Mouse (Mus musculus): ENCODE data around the gene Tbcc. TPM values are rescaled to one million over a fixed set of nuclear protein-coding genes. Genes with fewer than 3 reads are reported as not detected.

The Tbcc gene
- total and polyA plus RNA-seq, 3 experiments: 19.3 to 31.8 TPM; not detected in 1

- Histone ChIP-seq H3K9me3 (replicated peaks; ENCODE audit: insufficient read depth, low read length) (no peaks in the 10 kb centered on the region), H3K9ac (ENCODE audit: control insufficient read depth, low read depth, low read length, poor library complexity, severe bottlenecking) (0 out of 2 replicates have a peak overlapping the region, but pooled peaks have one; percentile 17), H3K4me3 (ENCODE audit: control insufficient read depth in 1 of 2, insufficient read depth in 1 of 2, low read depth in 2 of 2, low read length in 2 of 2) (no peak overlapping the region), H3K36me3 (ENCODE audit: control insufficient read depth in 1 of 2, insufficient read depth in 2 of 2, low read length in 2 of 2) (peaks cover 0 to 15% of the 10 kb centered on the region in 2 experiments; a peak in 2 of 4 replicates), H3K4me1 (ENCODE audit: control insufficient read depth in 1 of 2, insufficient read depth in 2 of 2, low read length in 2 of 2) (peaks cover 5 to 32% of the 10 kb centered on the region in 2 experiments), H3K27ac (ENCODE audit: control insufficient read depth, low read depth, low read length) (peak overlapping the region; percentile 54), H3K27me3 (ENCODE audit: control insufficient read depth in 1 of 2, insufficient read depth in 2 of 2, low read length in 2 of 2) (no peaks in the 10 kb centered on the region), H3K79me2 (ENCODE audit: control insufficient read depth, insufficient read depth, low read length, poor library complexity) (no peaks in the 10 kb centered on the region)
- peak; percentile 48 for DNase-seq (ENCODE audit: low read depth, low spot score)
- TF ChIP-seq EP300 (IDR thresholded peaks at IDR 0.05; ENCODE audit: low read depth in 1 of 2, low read length in 2 of 2): 0 out of 4 replicates have a peak, but pooled peaks of 1 of the 2 experiments have one; percentile 22
- no peak for TF ChIP-seq ZMIZ1 (IDR thresholded peaks at IDR 0.05; ENCODE audit: low read depth, low read length)
- TF ChIP-seq MYC (IDR thresholded peaks at IDR 0.05; ENCODE audit: low read depth, low read length): 0 out of 2 replicates have a peak, but pooled peaks have one; percentile 3
- no peak for TF ChIP-seq CHD1 (IDR thresholded peaks at IDR 0.05; ENCODE audit: low read depth, low read length)
Measured at GRCm38 (mm10) chr17:46870913-46871312, 19.6 kb upstream of the Tbcc start.

GRCm38 (mm10) chr17:46872806-46873205, 17.7 kb upstream of the Tbcc start:
- Histone ChIP-seq H3K4me3 (ENCODE audit: control insufficient read depth in 1 of 2, insufficient read depth in 1 of 2, low read depth in 2 of 2, low read length in 2 of 2) (no peak overlapping the region), H3K4me1 (ENCODE audit: control insufficient read depth in 1 of 2, insufficient read depth in 2 of 2, low read length in 2 of 2) (peaks cover 5 to 27% of the 10 kb centered on the region in 2 experiments), H3K27me3 (ENCODE audit: control insufficient read depth in 1 of 2, insufficient read depth in 2 of 2, low read length in 2 of 2) (no peaks in the 10 kb centered on the region), H3K9me3 (replicated peaks; ENCODE audit: insufficient read depth, low read length) (no peaks in the 10 kb centered on the region), H3K36me3 (ENCODE audit: control insufficient read depth in 1 of 2, insufficient read depth in 2 of 2, low read length in 2 of 2) (peaks cover 0 to 15% of the 10 kb centered on the region in 2 experiments; a peak in 2 of 4 replicates), H3K9ac (ENCODE audit: control insufficient read depth, low read depth, low read length, poor library complexity, severe bottlenecking) (no peak overlapping the region), H3K79me2 (ENCODE audit: control insufficient read depth, insufficient read depth, low read length, poor library complexity) (no peaks in the 10 kb centered on the region), H3K27ac (ENCODE audit: control insufficient read depth, low read depth, low read length) (no peak overlapping the region)
- DNase-seq (ENCODE audit: low read depth, low spot score): no peak
- TF ChIP-seq CHD1 (IDR thresholded peaks at IDR 0.05; ENCODE audit: low read depth, low read length) (no peak), CHD2 (IDR thresholded peaks at IDR 0.05; ENCODE audit: low read length) (no peak), MAZ (IDR thresholded peaks at IDR 0.05; ENCODE audit: low read depth, low read length) (no peak), POLR2AphosphoS2 (IDR thresholded peaks at IDR 0.05; ENCODE audit: low read length) (no peak), POLR2AphosphoS5 (IDR thresholded peaks at IDR 0.05; ENCODE audit: borderline replicate concordance, low read depth, low read length) (no peak), ZC3H11A (IDR thresholded peaks at IDR 0.05; ENCODE audit: low read depth, low read length) (no peak), MYC (IDR thresholded peaks at IDR 0.05; ENCODE audit: low read depth, low read length) (no peak), RCOR1 (IDR thresholded peaks at IDR 0.05; ENCODE audit: low read depth, low read length) (no peak), USF2 (IDR thresholded peaks at IDR 0.05; ENCODE audit: borderline replicate concordance in 1 of 2, insufficient read depth in 1 of 2, low read depth in 1 of 2, low read length in 2 of 2) (no peak), HCFC1 (IDR thresholded peaks at IDR 0.05; ENCODE audit: low read depth, low read length) (no peak), SIN3A (IDR thresholded peaks at IDR 0.05; ENCODE audit: low read length) (no peak), KAT2A (conservative IDR thresholded peaks at IDR 0.05; ENCODE audit: low read depth, low read length) (no peak), RAD21 (IDR thresholded peaks at IDR 0.05; ENCODE audit: low read depth, low read length) (no peak), MXI1 (IDR thresholded peaks at IDR 0.05; ENCODE audit: low read depth, low read length) (no peak), MEF2A (IDR thresholded peaks at IDR 0.05; ENCODE audit: extremely low read depth, insufficient replicate concordance, low read depth, low read length, poor library complexity, severe bottlenecking) (no peak), NELFE (IDR thresholded peaks at IDR 0.05; ENCODE audit: low read depth, low read length) (no peak), ZNF384 (IDR thresholded peaks at IDR 0.05; ENCODE audit: low read depth, low read length) (no peak), TAL1 (IDR thresholded peaks at IDR 0.05; ENCODE audit: low read length) (no peak), BHLHE40 (IDR thresholded peaks at IDR 0.05; ENCODE audit: borderline replicate concordance, low read depth, low read length) (no peak)

Data from MEL (cell line).